Mouse (Mus musculus) midbrain, postnatal 0 days (tissue): ENCODE measurements at regions not wholly inside any gene's neighbourhood (a gene's known extent, or its start where the extent isn't known, plus 50 kb on each side); places are given as distances from the start of the nearest gene placed in this dataset.

Experiments used
- ATAC-seq: fragments of 200-750 bp; cut with Nextera tagmentation; 2 replicates; pipeline ENCODE4 v1.8.0; 2017; ENCODE audit warnings: moderate number of reproducible peaks, mild to moderate bottlenecking, moderate TSS enrichment, moderate library complexity; ENCODE audit not compliant: low FRiP score
- DNase-seq: peaks from one replicate; pipeline ENCODE4 v3.0.0-alpha.2; 2015; ENCODE audit warnings: low spot score
- H3K27ac ChIP-seq: fragments of 300-500 bp; sonication (generic); 2 replicates; pipeline ENCODE4 v1.5.1; 2014; ENCODE audit warnings: low read depth, mild to moderate bottlenecking, low read length, mixed read lengths
- H3K27me3 ChIP-seq: fragments of 300-500 bp; sonication (generic); 2 replicates; pipeline ENCODE4 v1.6.1; 2014; ENCODE audit warnings: low read length, control low read depth, mixed read lengths; ENCODE audit not compliant: insufficient read depth
- H3K36me3 ChIP-seq: fragments of 300-500 bp; sonication (generic); 2 replicates; pipeline ENCODE4 v1.6.1; 2014; ENCODE audit warnings: low read length, control low read depth, mixed read lengths; ENCODE audit not compliant: insufficient read depth
- H3K4me1 ChIP-seq: fragments of 300-500 bp; sonication (generic); 2 replicates; pipeline ENCODE4 v1.6.1; 2014; ENCODE audit warnings: mild to moderate bottlenecking, control low read depth, antibody characterized with exemption, low read length, mixed read lengths; ENCODE audit not compliant: insufficient read depth
- H3K4me2 ChIP-seq: fragments of 300-500 bp; sonication (generic); 2 replicates; pipeline ENCODE4 v1.6.1; 2014; ENCODE audit warnings: low read depth, mild to moderate bottlenecking, low read length, mixed read lengths; ENCODE audit not compliant: poor library complexity, severe bottlenecking
- H3K4me3 ChIP-seq: fragments of 300-500 bp; sonication (generic); 2 replicates; pipeline ENCODE4 v1.5.1; 2014; ENCODE audit warnings: low read depth, mild to moderate bottlenecking, low read length, moderate library complexity
- H3K9ac ChIP-seq: fragments of 300-500 bp; sonication (generic); replicated peaks from 2 replicates; pipeline ENCODE4 v1.6.1; 2014; ENCODE audit warnings: mild to moderate bottlenecking, low read length, moderate library complexity, mixed read lengths; ENCODE audit not compliant: poor library complexity, severe bottlenecking
- H3K9me3 ChIP-seq: fragments of 300-500 bp; sonication (generic); 2 replicates; pipeline ENCODE4 v1.6.1; 2016; ENCODE audit warnings: low read length, control low read depth
- CTCF ChIP-seq: IDR thresholded peaks from 2 replicates; pipeline ENCODE4 v1.5.1; 2016; ENCODE audit warnings: antibody characterized with exemption, mild to moderate bottlenecking
- WGBS: fragments of 180-500 bp; shearing (Covaris S2); extraction: QIAGEN DNeasy Blood & Tissue Kit; methylation state at CpG from one replicate; pipeline ENCODE4 v1.1.7; 2014; 5-methylcytosine and 5-hydroxymethylcytosine counted together

DNA sequence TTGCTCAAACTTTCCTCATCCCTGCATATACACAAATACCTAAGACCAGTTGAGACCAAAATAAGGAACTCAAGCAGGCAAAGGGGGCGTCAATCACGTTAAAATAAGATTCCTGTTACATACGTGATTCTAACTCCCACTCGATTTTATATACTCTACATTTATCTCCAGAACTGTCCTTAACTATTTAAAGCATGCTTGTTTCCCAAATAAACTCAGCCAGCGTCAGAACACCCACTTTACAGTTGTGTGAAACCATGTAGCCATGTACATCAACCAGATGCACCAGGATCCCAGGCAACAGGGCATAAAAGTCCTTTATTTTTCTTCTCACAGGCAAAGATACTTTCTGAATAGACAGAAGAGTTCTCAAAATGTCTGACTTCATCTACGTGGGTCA is 61.5 kb downstream of the Ccna1 start:
- Histone ChIP-seq H3K27me3 (no peaks in the 10 kb centered on the region; the same call in 1 of the 2 replicates), H3K4me2 (no peak overlapping the region)

DNA sequence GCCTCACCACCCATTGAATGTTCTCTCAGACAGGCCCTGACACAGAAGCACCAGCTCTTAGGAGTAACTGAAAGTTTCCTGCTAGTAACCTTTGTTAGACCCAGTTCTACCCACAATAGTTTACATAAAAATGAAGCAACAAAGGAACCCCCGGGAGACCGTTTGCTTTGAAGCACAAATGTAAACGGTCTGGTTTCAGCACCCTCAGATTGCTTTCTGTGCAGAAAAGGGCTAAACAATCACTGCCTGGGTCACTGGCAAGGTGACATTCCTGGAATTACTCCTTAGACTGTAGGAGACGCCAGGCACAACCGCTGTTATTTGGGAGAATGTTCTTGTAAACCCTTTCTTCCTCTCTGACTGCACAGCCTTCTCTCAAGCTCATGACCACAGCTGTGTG is 65.2 kb downstream of the Ccna1 start:
- Histone ChIP-seq H3K27me3 (no peaks in the 10 kb centered on the region; the same call in 1 of the 2 replicates), H3K36me3 (no peaks in the 10 kb centered on the region), H3K4me2 (no peak overlapping the region), H3K4me1 (no peaks in the 10 kb centered on the region; the same call in 1 of the 2 replicates), H3K9me3 (no peaks in the 10 kb centered on the region), H3K27ac (no peak overlapping the region), H3K4me3 (no peak overlapping the region), H3K9ac (no peak overlapping the region)
- TF ChIP-seq CTCF: no peak
- WGBS: 23% methylated on average over 5 of the region's 5 CpGs
- DNase-seq (no peak), ATAC-seq (no peak)

More for the DNA sequence above, 61.5 kb downstream of the Ccna1 start:
- Histone ChIP-seq H3K9me3 (no peaks in the 10 kb centered on the region), H3K36me3 (no peaks in the 10 kb centered on the region), H3K4me1 (no peaks in the 10 kb centered on the region; the same call in 1 of the 2 replicates), H3K9ac (no peak overlapping the region), H3K4me3 (no peak overlapping the region), H3K27ac (no peak overlapping the region)
- ATAC-seq: no peak
- TF ChIP-seq CTCF: no peak
- no peak for DNase-seq
- WGBS: 84% methylated on average over 6 of the region's 6 CpGs

DNA sequence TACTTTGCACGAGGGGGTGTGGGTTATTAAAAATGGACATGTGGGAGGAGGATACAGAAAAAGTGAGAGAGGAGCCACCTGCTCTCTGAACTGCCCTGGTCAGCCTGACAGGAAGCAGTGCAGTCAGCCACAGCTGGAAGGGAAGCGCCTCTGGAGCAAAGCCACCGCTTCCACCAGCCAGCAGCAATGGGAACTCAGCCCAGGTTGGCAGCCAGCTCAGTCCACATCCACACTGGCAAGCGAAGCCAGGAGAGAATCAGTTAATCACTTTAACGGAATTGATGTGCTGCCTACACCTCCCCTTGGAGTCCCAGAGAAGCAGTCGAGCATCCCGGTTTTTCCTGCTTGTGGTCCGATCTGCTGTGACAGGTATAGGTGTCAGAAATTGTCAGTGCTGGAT is 65.9 kb downstream of the Ccna1 start:
- Histone ChIP-seq H3K36me3 (no peaks in the 10 kb centered on the region), H3K27me3 (no peaks in the 10 kb centered on the region; the same call in 1 of the 2 replicates), H3K9me3 (no peaks in the 10 kb centered on the region), H3K9ac (no peak overlapping the region), H3K4me1 (no peaks in the 10 kb centered on the region; the same call in 1 of the 2 replicates), H3K27ac (no peak overlapping the region), H3K4me3 (no peak overlapping the region), H3K4me2 (no peak overlapping the region)
- WGBS: 56% methylated on average over 8 of the region's 8 CpGs
- ATAC-seq: peak; percentile 10; the same call in 1 of the 2 replicates
- TF ChIP-seq CTCF: no peak
- DNase-seq: peak; percentile 78

DNA sequence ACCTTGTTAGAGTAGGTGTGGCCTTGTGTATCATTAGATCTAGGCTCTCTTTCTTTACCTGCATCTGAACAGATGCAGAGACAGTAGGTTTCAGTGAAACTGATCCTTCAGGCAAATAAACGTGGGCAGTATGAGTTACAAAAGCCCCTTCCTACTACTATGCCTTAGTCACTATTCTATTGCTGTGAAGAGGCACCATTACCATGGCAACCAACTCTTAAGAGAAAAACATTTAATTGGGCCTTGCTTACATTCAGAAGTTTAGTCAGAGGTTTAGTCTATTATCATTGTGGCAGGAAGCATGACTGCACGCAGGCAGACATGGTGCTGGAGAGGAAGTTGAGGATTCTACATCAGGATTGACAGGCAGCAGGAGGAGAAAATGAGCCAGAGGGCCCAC is 65.8 kb upstream of the Sertm1 start:
- H3K4me1 ChIP-seq: no peaks in the 10 kb centered on the region
- no peaks in the 10 kb centered on the region for H3K27me3 ChIP-seq
- H3K9me3 ChIP-seq: no peaks in the 10 kb centered on the region
- H3K36me3 ChIP-seq: no peaks in the 10 kb centered on the region
- DNase-seq (no peak), ATAC-seq (no peak)
- no peak for TF ChIP-seq CTCF
- WGBS: 27% methylated on average over 2 of the region's 2 CpGs
- H3K9ac ChIP-seq: no peak overlapping the region
- H3K4me3 ChIP-seq: no peak overlapping the region
- no peak overlapping the region for H3K27ac ChIP-seq
- no peak overlapping the region for H3K4me2 ChIP-seq

DNA sequence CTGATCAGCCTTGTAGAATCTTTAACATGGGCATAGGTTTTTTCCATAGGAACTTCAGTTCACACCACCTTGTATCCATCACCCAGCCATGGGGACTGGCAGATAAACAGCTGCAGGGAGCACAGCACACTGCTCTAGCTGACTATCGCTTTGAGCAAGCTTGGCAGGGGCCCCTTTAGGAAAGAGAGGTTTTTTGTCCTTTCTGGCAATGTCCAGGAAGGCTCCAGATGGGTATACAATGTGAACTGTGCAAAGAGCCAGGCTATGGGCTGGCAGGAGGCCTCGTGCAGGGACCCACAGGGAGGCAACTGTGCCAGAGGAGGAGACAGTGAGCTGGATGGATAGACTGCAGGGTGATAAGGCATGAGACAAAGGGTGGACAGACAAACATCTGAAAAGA is 64.6 kb upstream of the Sertm1 start:
- TF ChIP-seq CTCF: no peak
- H3K36me3 ChIP-seq: no peaks in the 10 kb centered on the region
- H3K4me3 ChIP-seq: no peak overlapping the region
- H3K9me3 ChIP-seq: no peaks in the 10 kb centered on the region
- 59% methylated on average over 2 of the region's 2 CpGs for WGBS
- no peaks in the 10 kb centered on the region for H3K27me3 ChIP-seq
- ATAC-seq (peak; percentile 34; the same call in 1 of the 2 replicates), DNase-seq (peak; percentile 61)
- no peaks in the 10 kb centered on the region for H3K4me1 ChIP-seq
- H3K4me2 ChIP-seq: no peak overlapping the region
- H3K9ac ChIP-seq: no peak overlapping the region
- no peak overlapping the region for H3K27ac ChIP-seq

DNA sequence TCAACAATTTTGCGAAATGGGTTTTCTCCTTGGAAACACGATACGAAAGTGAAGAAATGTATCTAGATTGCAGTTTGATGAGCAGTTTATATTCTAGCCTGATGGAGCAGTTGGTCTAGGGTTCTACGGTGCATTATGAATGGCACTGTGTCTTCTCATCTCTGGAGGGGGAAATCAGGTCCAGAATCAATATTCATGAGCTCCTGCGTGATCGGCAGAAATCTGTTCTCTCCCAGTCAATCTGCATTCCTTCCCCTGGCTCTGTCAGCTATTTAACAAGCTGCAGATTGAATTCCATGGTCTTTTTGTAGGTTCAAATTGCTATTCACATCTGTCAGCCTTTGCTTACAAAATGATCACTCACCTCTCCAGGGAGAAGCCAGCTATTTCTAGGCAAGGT is 49.8 kb upstream of the Sertm1 start:
- Histone ChIP-seq H3K4me2 (no peak overlapping the region), H3K27me3 (no peaks in the 10 kb centered on the region), H3K36me3 (no peaks in the 10 kb centered on the region), H3K9ac (no peak overlapping the region), H3K4me3 (no peak overlapping the region), H3K4me1 (0 out of 2 replicates have a peak, but pooled peaks cover 3% of the 10 kb centered on the region), H3K9me3 (no peaks in the 10 kb centered on the region), H3K27ac (0 out of 2 replicates have a peak overlapping the region, but pooled peaks have one; percentile 4)
- ATAC-seq: no peak
- TF ChIP-seq CTCF: no peak
- 29% methylated on average over 6 of the region's 6 CpGs for WGBS
- DNase-seq: no peak
